Mouse (Mus musculus) naive thymus-derived CD4-positive, alpha-beta T cell, adult 2 months (primary cell): ENCODE data around the gene Plxna1.

Experiments
- DNase-seq: peaks from one replicate; pipeline ENCODE4 v3.0.0-alpha.2; 2011; ENCODE audit warnings: low read depth

The Plxna1 gene

DNA sequence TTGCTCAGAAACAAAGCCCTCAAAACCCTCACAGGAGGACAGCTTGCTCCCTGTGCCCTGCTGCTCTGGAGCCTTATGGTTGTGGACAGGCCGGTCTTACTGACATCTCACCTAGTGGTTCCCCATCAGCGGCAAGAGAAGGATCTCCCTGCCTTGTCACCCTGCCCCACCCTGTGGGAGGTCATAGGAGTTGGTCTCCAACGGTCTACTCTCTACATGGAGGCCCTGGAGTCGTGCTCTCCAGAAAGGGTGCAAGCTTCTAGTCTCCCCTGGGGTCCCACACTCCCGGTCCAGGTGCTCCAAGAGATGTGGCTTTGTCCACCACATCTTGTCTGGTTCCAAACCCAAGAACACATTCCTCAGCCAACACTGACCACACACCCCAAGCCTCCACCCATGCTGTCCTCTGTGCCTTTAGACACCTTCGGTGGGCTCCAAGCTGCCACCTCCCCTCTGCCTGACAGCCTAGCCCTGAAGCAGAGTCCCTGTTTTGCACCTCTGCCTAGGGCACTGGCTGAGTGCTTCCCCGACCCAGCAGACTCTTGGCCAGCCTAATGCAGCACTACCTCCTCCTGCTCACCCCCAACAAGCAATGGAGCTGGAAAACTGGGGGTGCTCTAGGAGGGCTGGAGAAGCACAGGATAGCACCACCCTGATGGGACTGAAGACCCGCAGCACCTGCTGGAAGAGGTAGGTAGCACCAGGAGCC, 1.6 kb downstream of the Plxna1 start:
- DNase-seq, result peak; percentile 17

- no peak for DNase-seq
These were observed 2.4 kb downstream of the Plxna1 start for GRCm38 (mm10) chr6:89359771-89360708.

- DNase-seq, result no peak
These were observed 3.2 kb downstream of the Plxna1 start for GRCm38 (mm10) chr6:89359192-89359591.

- DNase-seq, result no peak
These were observed 6.8 kb downstream of the Plxna1 start for GRCm38 (mm10) chr6:89355661-89356060.

DNA sequence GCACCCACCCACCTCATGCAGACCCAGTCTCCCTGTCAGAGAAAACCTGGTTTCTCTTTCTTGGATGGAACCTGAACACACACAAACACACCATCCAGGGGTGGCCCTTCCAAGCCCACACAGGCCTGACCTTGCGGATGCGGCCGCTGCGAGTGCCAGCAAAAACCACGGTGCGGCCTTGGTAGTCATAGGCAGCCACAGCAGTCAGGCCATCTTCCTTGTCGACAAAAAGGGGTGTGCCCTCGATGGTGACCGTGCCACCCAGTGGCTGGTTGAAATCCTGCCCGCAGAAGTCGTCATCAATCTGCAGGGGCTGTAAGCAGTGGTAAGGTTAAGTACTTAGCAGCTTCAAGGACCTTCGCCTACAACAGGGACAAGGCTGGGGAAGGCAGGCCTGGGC, 7.7 kb downstream of the Plxna1 start:
- DNase-seq, result no peak

- DNase-seq, result no peak
These were observed 8.3 kb downstream of the Plxna1 start for GRCm38 (mm10) chr6:89354076-89354475.

DNA sequence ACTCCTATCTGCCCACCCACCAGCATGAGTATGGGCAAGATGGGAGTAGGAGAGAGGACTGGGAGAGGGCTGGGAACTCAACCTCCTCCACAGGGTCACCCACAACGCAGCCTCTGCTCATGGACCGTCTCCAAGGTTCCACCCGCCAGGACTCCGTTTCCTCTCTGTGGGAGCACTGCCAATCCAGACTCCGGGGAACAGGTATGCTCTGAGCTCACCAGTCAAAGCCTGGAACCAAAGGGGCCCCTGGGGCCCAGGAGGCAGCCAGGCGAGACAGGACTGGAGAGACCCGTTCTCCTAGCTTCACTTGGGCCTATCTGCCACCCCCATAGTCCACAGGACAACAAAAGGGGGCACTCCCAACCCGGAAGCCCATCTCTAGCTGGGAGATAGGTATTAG, 9.3 kb downstream of the Plxna1 start:
- DNase-seq, result no peak

GRCm38 (mm10) chr6:89351441-89352137, 10.8 kb downstream of the Plxna1 start:
- no peak for DNase-seq

DNA sequence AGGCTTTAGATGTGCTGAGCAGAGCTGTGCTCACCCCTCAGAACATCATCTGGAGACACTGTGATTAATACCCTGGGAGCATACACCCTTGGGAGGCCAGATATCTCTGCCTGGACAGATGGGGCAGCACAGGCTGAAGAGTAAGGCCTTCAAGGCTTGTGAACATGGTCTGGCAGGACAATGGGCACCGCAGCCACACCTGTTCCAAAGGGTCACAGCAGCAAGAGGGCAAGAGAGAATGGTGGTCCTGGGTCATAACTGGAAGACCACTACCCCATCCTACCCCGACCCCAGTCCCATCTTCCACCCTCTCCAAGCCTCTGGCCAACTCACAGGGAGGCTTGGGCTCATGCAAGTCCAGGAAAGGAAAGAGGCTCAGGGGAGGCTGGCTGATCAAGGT, 11.9 kb downstream of the Plxna1 start:
- DNase-seq, result no peak

DNA sequence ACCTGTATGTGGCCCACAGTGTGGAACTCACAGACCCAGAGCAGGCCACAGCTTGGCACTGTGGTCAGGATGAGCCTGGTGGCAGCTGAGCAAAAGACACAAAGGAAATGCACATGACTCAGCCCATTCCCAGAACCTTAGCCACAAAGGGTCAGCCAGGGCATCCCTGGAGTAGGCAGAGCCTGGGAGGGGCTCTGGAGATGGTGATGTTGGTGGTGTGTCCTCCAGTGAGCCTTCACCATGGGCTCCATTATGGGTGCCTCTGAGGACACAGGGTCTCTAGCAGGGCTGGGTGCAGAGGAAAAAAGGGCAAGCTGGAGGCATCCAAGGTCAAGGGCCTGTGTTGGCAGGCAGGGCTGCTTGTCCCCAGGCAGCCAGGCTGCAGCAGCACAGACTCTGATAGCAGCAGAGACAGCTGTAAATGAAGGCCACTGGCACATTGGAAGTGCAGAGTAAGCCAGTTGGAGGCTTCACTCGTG, 12.3 kb downstream of the Plxna1 start:
- no peak for DNase-seq

DNA sequence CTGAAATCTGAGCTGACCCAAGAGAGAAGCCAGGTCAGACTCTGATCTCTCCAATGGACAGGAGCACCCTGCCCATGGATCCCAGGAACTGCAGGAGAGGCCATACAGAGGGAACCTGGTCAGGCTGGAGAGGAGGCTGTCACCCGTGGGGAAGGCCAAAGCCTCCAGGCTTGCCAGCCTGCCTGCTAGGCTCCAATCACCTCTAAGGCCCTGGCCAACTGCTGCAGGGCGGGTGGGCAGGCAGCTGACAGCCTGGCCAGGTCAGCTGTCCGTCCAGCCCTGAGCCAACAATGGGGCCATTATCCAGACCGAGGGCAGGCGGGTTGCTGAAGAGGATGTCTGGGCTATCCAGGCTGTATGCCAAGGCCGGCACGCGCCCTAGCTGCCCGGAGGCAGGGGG, 14.1 kb downstream of the Plxna1 start:
- no peak for DNase-seq

GRCm38 (mm10) chr6:89347792-89348191, 14.6 kb downstream of the Plxna1 start:
- DNase-seq, result no peak

DNA sequence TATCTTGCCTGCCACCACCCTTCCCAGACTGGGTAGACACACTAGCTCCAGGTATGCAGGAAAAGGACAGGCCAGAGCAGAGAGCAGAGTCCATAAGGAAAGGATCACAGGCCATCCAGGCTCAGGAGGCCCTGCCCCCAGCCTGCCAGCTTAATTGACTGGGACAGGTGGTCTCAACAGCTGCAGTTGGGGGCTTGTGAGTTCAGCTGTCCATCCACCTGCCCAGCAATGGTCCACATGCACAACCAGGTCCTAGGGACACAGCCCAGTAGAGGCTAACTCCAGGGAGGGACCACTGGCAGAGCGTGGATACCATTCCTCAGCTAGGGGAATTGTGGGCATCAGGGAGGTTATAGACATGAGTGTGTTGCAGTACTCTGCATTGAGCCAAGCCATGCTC, 16.6 kb downstream of the Plxna1 start:
- no peak for DNase-seq

GRCm38 (mm10) chr6:89345486-89345785, 17.0 kb downstream of the Plxna1 start:
- DNase-seq, result no peak

GRCm38 (mm10) chr6:89344613-89345485, 17.6 kb downstream of the Plxna1 start:
- peak; percentile 13 for DNase-seq

GRCm38 (mm10) chr6:89341981-89342380, 20.4 kb downstream of the Plxna1 start:
- DNase-seq, result no peak

- DNase-seq, result no peak
These were observed 23.0 kb downstream of the Plxna1 start for GRCm38 (mm10) chr6:89339447-89339846.

GRCm38 (mm10) chr6:89338733-89339132, 23.7 kb downstream of the Plxna1 start:
- no peak for DNase-seq

GRCm38 (mm10) chr6:89337574-89337973, 24.8 kb downstream of the Plxna1 start:
- DNase-seq, result no peak

GRCm38 (mm10) chr6:89333964-89334702, 28.3 kb downstream of the Plxna1 start:
- DNase-seq, result no peak

DNA sequence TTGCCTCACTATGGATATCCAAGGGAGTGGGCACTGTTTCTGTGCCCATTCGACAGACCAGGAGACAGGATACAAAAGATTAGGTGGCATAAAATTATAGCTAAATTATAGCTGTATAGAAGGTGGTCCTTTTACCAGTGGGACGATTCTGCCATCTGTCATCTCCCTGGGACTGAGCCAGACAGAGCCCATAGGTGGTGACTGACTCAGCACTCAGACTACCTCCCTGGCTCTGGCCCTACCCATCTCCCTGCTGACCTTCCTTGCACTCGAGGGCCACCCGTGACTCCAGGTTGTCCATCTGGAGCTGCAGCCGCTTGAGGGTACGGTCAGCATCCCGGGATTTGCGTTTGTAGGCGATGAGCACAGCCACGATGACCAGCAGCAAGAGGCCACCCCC, 31.5 kb downstream of the Plxna1 start:
- DNase-seq, result no peak
